Mouse (Mus musculus) CH12.LX (cell line): ENCODE results near the gene Nol10. TPM values are rescaled to one million over a fixed set of nuclear protein-coding genes. Genes with fewer than 3 reads are reported as not detected.

Experiments used
- DNase-seq: peaks from one replicate; pipeline ENCODE4 v3.0.0-alpha.2; 2013; ENCODE audit errors: extremely low read depth
- H3K27ac ChIP-seq: 2 replicates; pipeline ENCODE4 v1.5.1; 2012; ENCODE audit warnings: low read depth, mild to moderate bottlenecking, control low read depth, moderate library complexity; ENCODE audit not compliant: insufficient read depth
- H3K27me3 ChIP-seq: replicated peaks from 2 replicates; pipeline ENCODE3; 2012; ENCODE audit warnings: inconsistent platforms
- H3K36me3 ChIP-seq, 2 experiments: replicated peaks in 1 of 2; 2 replicates each; pipeline versions ENCODE3 to v1.6.1; 2012; ENCODE audit warnings: inconsistent platforms in 1 of 2, low read length in 1 of 2, mild to moderate bottlenecking in 1 of 2, mixed read lengths in 1 of 2, moderate library complexity in 1 of 2; ENCODE audit not compliant: control insufficient read depth in 1 of 2, insufficient read depth in 1 of 2
- H3K4me1 ChIP-seq, 2 experiments: 2 replicates each; pipeline ENCODE4 v1.6.1; 2012; ENCODE audit warnings: inconsistent platforms in 1 of 2, moderate library complexity in 1 of 2; ENCODE audit not compliant: insufficient read depth in 2 of 2, control insufficient read depth in 1 of 2
- H3K4me2 ChIP-seq: 2 replicates; pipeline ENCODE4 v1.6.1; 2012; ENCODE audit warnings: low read depth, mild to moderate bottlenecking, control low read depth; ENCODE audit not compliant: poor library complexity, insufficient read depth, severe bottlenecking
- H3K4me3 ChIP-seq, 3 experiments: fragments of 150-350 bp in 1 of 3; sonication (generic) in 1 of 3; replicated peaks in 1 of 3; 2 replicates each; pipeline versions ENCODE3 to v1.5.1; 2011 to 2012; ENCODE audit warnings: low read depth in 2 of 3, low read length in 2 of 3, mild to moderate bottlenecking in 2 of 3, moderate library complexity in 2 of 3, control low read depth in 1 of 3, improper control_type of control experiment in 1 of 3, inconsistent platforms in 1 of 3, mixed read lengths in 1 of 3; ENCODE audit not compliant: poor library complexity in 1 of 3
- H3K79me2 ChIP-seq: replicated peaks from 2 replicates; pipeline ENCODE4 v1.6.1; 2012; ENCODE audit warnings: mild to moderate bottlenecking, moderate library complexity; ENCODE audit not compliant: control insufficient read depth, poor library complexity, insufficient read depth, severe bottlenecking; ENCODE audit errors: extremely low read depth
- H3K9ac ChIP-seq: 2 replicates; pipeline ENCODE4 v1.6.1; 2012; ENCODE audit warnings: low read depth, mild to moderate bottlenecking, control low read depth, moderate library complexity; ENCODE audit not compliant: insufficient read depth
- H3K9me3 ChIP-seq: replicated peaks from 2 replicates; pipeline ENCODE3; 2012; ENCODE audit warnings: low read length, inconsistent platforms, mixed read lengths
- CHD2 ChIP-seq: IDR thresholded peaks from 2 replicates; pipeline ENCODE4 v1.6.1; 2011; ENCODE audit warnings: low read length, improper control_type of control experiment
- ELF1 ChIP-seq: IDR thresholded peaks from 2 replicates; pipeline ENCODE4 v1.6.1; 2014; ENCODE audit warnings: low read depth, mild to moderate bottlenecking, inconsistent platforms, low read length, improper control_type of control experiment
- HCFC1 ChIP-seq: IDR thresholded peaks from 2 replicates; pipeline ENCODE4 v1.6.1; 2012; ENCODE audit warnings: low read depth, mild to moderate bottlenecking, inconsistent platforms, low read length, improper control_type of control experiment
- MAFK ChIP-seq: IDR thresholded peaks from 2 replicates; pipeline ENCODE4 v1.6.1; 2011; ENCODE audit warnings: low read length, improper control_type of control experiment; ENCODE audit not compliant: insufficient replicate concordance
- MAZ ChIP-seq: IDR thresholded peaks from 2 replicates; pipeline ENCODE4 v1.6.1; 2012; ENCODE audit warnings: low read depth, mild to moderate bottlenecking, inconsistent platforms, low read length, improper control_type of control experiment, moderate library complexity
- MYC ChIP-seq: IDR thresholded peaks from 2 replicates; pipeline ENCODE4 v1.6.1; 2011; ENCODE audit warnings: low read depth, mild to moderate bottlenecking, improper control_type of control experiment, low read length
- NELFE ChIP-seq: IDR thresholded peaks from 2 replicates; pipeline ENCODE4 v1.6.1; 2011; ENCODE audit warnings: low read depth, low read length, improper control_type of control experiment
- POLR2A ChIP-seq: IDR thresholded peaks from 2 replicates; pipeline ENCODE4 v1.6.1; 2011; ENCODE audit warnings: low read depth, mild to moderate bottlenecking, improper control_type of control experiment, low read length
- POLR2AphosphoS2 ChIP-seq: IDR thresholded peaks from 2 replicates; pipeline ENCODE4 v1.6.1; 2011; ENCODE audit warnings: low read depth, low read length, improper control_type of control experiment
- RCOR1 ChIP-seq: conservative IDR thresholded peaks from 2 replicates; pipeline ENCODE4 v1.6.1; 2012; ENCODE audit warnings: low read depth, mild to moderate bottlenecking, inconsistent platforms, low read length, improper control_type of control experiment
- SMC3 ChIP-seq: IDR thresholded peaks from 2 replicates; pipeline ENCODE4 v1.6.1; 2011; ENCODE audit warnings: low read depth, low read length, improper control_type of control experiment
- TCF12 ChIP-seq: IDR thresholded peaks from 2 replicates; pipeline ENCODE4 v1.6.1; 2014; ENCODE audit warnings: low read depth, mild to moderate bottlenecking, inconsistent platforms, low read length, improper control_type of control experiment
- ZC3H11A ChIP-seq: IDR thresholded peaks from 2 replicates; pipeline ENCODE4 v1.6.1; 2012; ENCODE audit warnings: low read depth, mild to moderate bottlenecking, inconsistent platforms, low read length, improper control_type of control experiment
- ZKSCAN1 ChIP-seq: IDR thresholded peaks from 2 replicates; pipeline ENCODE4 v1.6.1; 2012; ENCODE audit warnings: low read depth, inconsistent platforms, low read length, improper control_type of control experiment, borderline replicate concordance
- ZMIZ1 ChIP-seq: IDR thresholded peaks from 2 replicates; pipeline ENCODE4 v1.6.1; 2012; ENCODE audit warnings: low read depth, mild to moderate bottlenecking, inconsistent platforms, low read length, improper control_type of control experiment
- ZNF384 ChIP-seq: IDR thresholded peaks from 2 replicates; pipeline ENCODE4 v1.6.1; 2012; ENCODE audit warnings: low read depth, low read length, improper control_type of control experiment, inconsistent platforms
- dilution Hi-C: fragments of 300-500 bp; cut with MboI; formaldehyde crosslinking; loops from 2 replicates; pipeline ENCODE4 v1.14.3; 2020; ENCODE audit warnings: low sequenced_read_pairs; ENCODE audit not compliant: extremely low pct_unique_long_range_greater_than_20kb, extremely low pct_ligation_motif_present
- in situ Hi-C: fragments of 300-500 bp; cut with MboI; formaldehyde crosslinking; loops from 3 replicates; pipeline ENCODE4 v1.14.3; 2019; ENCODE audit warnings: low sequenced_read_pairs, low pct_ligation_motif_present, low pct_unique_long_range_greater_than_20kb, mixed read lengths
- polyA plus RNA-seq: library from polyadenylated mRNA; unstranded; fragments of >175 nt; gene quantifications from 2 replicates; pipeline ENCODE4 v1.2.1, GENCODE M21; 2012; ENCODE audit warnings: low read depth; ENCODE audit not compliant: insufficient read length
- total RNA-seq, 2 experiments: library from RNA; depleted of rRNA; stranded (reverse); fragments of 300-350 nt in 1 of 2; fragments of >200 nt in 1 of 2; gene quantifications; 2 replicates each; pipeline ENCODE4 v1.2.3; 2012 to 2014

Gene Nol10
- total and polyA plus RNA-seq, 3 experiments = 10.9 to 65.8 (median 14.5) TPM

DNA sequence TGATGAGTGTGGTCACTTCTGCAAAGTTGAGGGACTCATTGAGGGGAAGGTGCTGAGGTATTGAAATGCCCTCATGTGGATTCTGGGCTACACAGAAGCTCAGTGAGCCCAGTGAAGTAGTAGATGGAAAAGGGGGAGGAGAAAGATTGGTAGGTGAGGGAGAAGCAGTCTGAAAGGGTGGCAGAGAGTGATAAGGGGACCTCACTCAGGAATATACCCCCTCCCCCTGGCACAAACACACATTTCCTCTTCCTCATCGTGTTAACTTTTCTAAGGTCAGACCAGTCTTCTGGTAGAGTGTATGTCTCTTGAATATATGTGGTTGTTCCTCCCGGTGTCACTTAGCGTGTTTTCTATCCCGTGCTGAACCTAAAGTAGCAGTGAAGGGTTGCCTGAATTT is 27.0 kb downstream of the Nol10 start:
- TF ChIP-seq MYC (no peak), ZNF384 (no peak), RCOR1 (no peak), CHD2 (no peak), NELFE (no peak), POLR2A (no peak), ZMIZ1 (no peak), TCF12 (no peak), HCFC1 (no peak), SMC3 (no peak), ZKSCAN1 (no peak), ZC3H11A (no peak), POLR2AphosphoS2 (no peak)
- TF ChIP-seq, all 38 proteins: peak for 0
- Histone ChIP-seq H3K9ac (no peak overlapping the region), H3K4me3 (no peak overlapping the region), H3K4me1 (peaks cover 0 to 57% of the 10 kb centered on the region in 2 experiments; a peak in 2 of 4 replicates), H3K79me2 (no peaks in the 10 kb centered on the region), H3K27ac (no peak overlapping the region), H3K27me3 (no peaks in the 10 kb centered on the region), H3K4me2 (no peak overlapping the region), H3K9me3 (no peaks in the 10 kb centered on the region), H3K36me3 (peaks cover 60 to 91% of the 10 kb centered on the region in 2 experiments)
- dilution Hi-C loops = no loop called here
- in situ Hi-C loops = no loop called here
- no peak for DNase-seq

- in situ Hi-C loops = no loop called here
- no peak for DNase-seq
- H3K36me3 ChIP-seq = peaks cover 64 to 94% of the 10 kb centered on the region in 2 experiments
Measured at GRCm38 (mm10) chr12:17376521-17376920, 28.3 kb downstream of the Nol10 start.

DNA sequence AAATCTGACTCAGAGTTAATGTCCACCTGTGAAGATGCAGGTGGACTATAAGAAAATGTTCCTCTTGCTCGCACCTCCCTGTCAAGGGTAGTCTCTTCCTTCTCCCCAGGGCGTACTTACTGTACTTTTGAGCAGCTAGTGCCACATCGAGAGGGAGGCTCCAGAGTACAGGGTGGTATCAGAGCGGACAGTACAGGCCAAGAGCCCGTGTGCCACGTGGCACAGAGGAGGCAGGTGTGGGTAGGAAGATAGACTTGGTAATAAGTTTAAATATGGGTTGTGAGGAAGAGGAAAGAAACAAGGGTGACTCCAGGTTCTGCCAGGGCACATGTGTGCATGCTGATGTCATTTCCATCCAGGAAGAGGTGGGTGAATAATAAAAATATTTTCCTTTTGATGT is 32.7 kb downstream of the Nol10 start:
- H3K4me1 ChIP-seq = peaks cover 0 to 37% of the 10 kb centered on the region in 2 experiments; a peak in 2 of 4 replicates
- no peak overlapping the region for H3K4me2 ChIP-seq
- no peak for DNase-seq
- no peaks in the 10 kb centered on the region; the same call in 1 of the 2 replicates for H3K79me2 ChIP-seq
- in situ Hi-C loops (no loop called here), dilution Hi-C loops (no loop called here)
- no peak overlapping the region for H3K4me3 ChIP-seq
- H3K9ac ChIP-seq = no peak overlapping the region
- no peaks in the 10 kb centered on the region for H3K27me3 ChIP-seq
- TF ChIP-seq RCOR1 = no peak
- peaks cover 51 to 87% of the 10 kb centered on the region in 2 experiments for H3K36me3 ChIP-seq
- no peak overlapping the region for H3K27ac ChIP-seq
- H3K9me3 ChIP-seq = no peaks in the 10 kb centered on the region

More at GRCm38 (mm10) chr12:17376521-17376920, 28.3 kb downstream of the Nol10 start:
- no peak for TF ChIP-seq MAFK
- TF ChIP-seq MAZ = no peak
- TF ChIP-seq CHD2 = no peak
- no peak for TF ChIP-seq ELF1
- TF ChIP-seq NELFE = no peak
- TF ChIP-seq, all 38 proteins: peak for 0
- Histone ChIP-seq H3K27me3 (no peaks in the 10 kb centered on the region), H3K9ac (no peak overlapping the region), H3K79me2 (no peaks in the 10 kb centered on the region), H3K4me1 (peaks cover 0 to 66% of the 10 kb centered on the region in 2 experiments; a peak in 2 of 4 replicates), H3K4me3 (no peak overlapping the region), H3K9me3 (no peaks in the 10 kb centered on the region), H3K27ac (no peak overlapping the region), H3K4me2 (no peak overlapping the region)
- dilution Hi-C loops = no loop called here
